Mouse (Mus musculus) midbrain, embryonic 13.5 days (tissue): ENCODE measurements around the gene Wdr37. TPM values are rescaled to one million over a fixed set of nuclear protein-coding genes. Genes with fewer than 3 reads are reported as not detected.
"Not testable (repeated sequence)": the region's sequence is repeated elsewhere in the genome, so short reads cannot be mapped to it uniquely, and the experiment has no call there.

Experiments used
- ATAC-seq: fragments of 200-750 bp; cut with Nextera tagmentation; 2 replicates; pipeline ENCODE4 v1.8.0; 2017; ENCODE audit warnings: mild to moderate bottlenecking, moderate TSS enrichment, moderate library complexity
- H3K27ac ChIP-seq: fragments of 300-500 bp; sonication (generic); 2 replicates; pipeline ENCODE4 v1.5.1; 2015; ENCODE audit warnings: inconsistent platforms, mild to moderate bottlenecking, moderate library complexity
- H3K27me3 ChIP-seq: fragments of 300-500 bp; sonication (generic); 2 replicates; pipeline ENCODE4 v1.6.1; 2015; ENCODE audit warnings: mild to moderate bottlenecking, inconsistent platforms
- H3K36me3 ChIP-seq: fragments of 300-500 bp; sonication (generic); 2 replicates; pipeline ENCODE4 v1.6.1; 2015; ENCODE audit warnings: mild to moderate bottlenecking, inconsistent platforms
- H3K4me1 ChIP-seq: fragments of 300-500 bp; sonication (generic); replicated peaks from 2 replicates; pipeline ENCODE4 v1.6.1; 2015; ENCODE audit warnings: inconsistent platforms
- H3K4me2 ChIP-seq: fragments of 300-500 bp; sonication (generic); replicated peaks from 2 replicates; pipeline ENCODE4 v1.6.1; 2015; ENCODE audit warnings: moderate library complexity, mild to moderate bottlenecking, inconsistent platforms
- H3K4me3 ChIP-seq: fragments of 300-500 bp; sonication (generic); replicated peaks from 2 replicates; pipeline ENCODE4 v1.5.1; 2015; ENCODE audit warnings: mild to moderate bottlenecking, inconsistent platforms
- H3K9ac ChIP-seq: fragments of 300-500 bp; sonication (generic); replicated peaks from 2 replicates; pipeline ENCODE4 v1.6.1; 2015; ENCODE audit warnings: mild to moderate bottlenecking, inconsistent platforms
- H3K9me3 ChIP-seq: fragments of 300-500 bp; sonication (generic); 2 replicates; pipeline ENCODE4 v1.6.1; 2016; ENCODE audit warnings: mild to moderate bottlenecking, inconsistent platforms
- WGBS: fragments of 180-500 bp; shearing (Covaris S2); methylation state at CpG from one replicate; pipeline ENCODE4 v1.1.7; 2015; 5-methylcytosine and 5-hydroxymethylcytosine counted together
- polyA plus RNA-seq: library from polyadenylated mRNA; unstranded; fragments of >200 nt; fragmentation: Nextera tagmentation; extraction: Ambion mirVana; gene quantifications from 2 replicates; pipeline ENCODE4 v1.2.1, GENCODE M21; 2015

Gene Wdr37
- polyA plus RNA-seq, 1 experiment from 2014 or later: 56.6 TPM

GRCm38 (mm10) chr13:8869578-8870157, 2.0 kb downstream of the Wdr37 start:
- no peak overlapping the region for H3K27ac ChIP-seq

GRCm38 (mm10) chr13:8866612-8867011, 5.1 kb downstream of the Wdr37 start:
- H3K4me3 ChIP-seq: no peak overlapping the region
- H3K4me1 ChIP-seq: peaks cover 18% of the 10 kb centered on the region
- no peak overlapping the region for H3K27ac ChIP-seq
- no peak overlapping the region for H3K4me2 ChIP-seq
- H3K9me3 ChIP-seq: no peaks in the 10 kb centered on the region
- no peak for ATAC-seq
- no peak overlapping the region for H3K9ac ChIP-seq
- H3K36me3 ChIP-seq: peaks cover 9% of the 10 kb centered on the region; the same call in 1 of the 2 replicates
- WGBS: 90% methylated on average over 7 of the region's 7 CpGs
- H3K27me3 ChIP-seq: no peaks in the 10 kb centered on the region

More at GRCm38 (mm10) chr13:8869578-8870157, 2.0 kb downstream of the Wdr37 start:
- Histone ChIP-seq H3K27me3 (no peaks in the 10 kb centered on the region), H3K9ac (peak overlapping the region; percentile 90), H3K36me3 (peaks cover 6% of the 10 kb centered on the region; the same call in 1 of the 2 replicates), H3K9me3 (no peaks in the 10 kb centered on the region), H3K4me1 (peaks cover 23% of the 10 kb centered on the region), H3K4me2 (peak overlapping the region; percentile 75), H3K4me3 (peak overlapping the region; percentile 84)
- no peak for ATAC-seq
- 74% methylated on average over 5 of the region's 5 CpGs for WGBS

GRCm38 (mm10) chr13:8864990-8865389, 6.7 kb downstream of the Wdr37 start:
- Histone ChIP-seq H3K27ac (no peak overlapping the region), H3K4me3 (no peak overlapping the region), H3K36me3 (peaks cover 14% of the 10 kb centered on the region), H3K9me3 (no peaks in the 10 kb centered on the region), H3K27me3 (no peaks in the 10 kb centered on the region), H3K4me1 (peaks cover 16% of the 10 kb centered on the region), H3K4me2 (no peak overlapping the region), H3K9ac (no peak overlapping the region)
- ATAC-seq: no peak
- WGBS: 91% methylated on average over 3 of the region's 3 CpGs

GRCm38 (mm10) chr13:8860861-8861260, 10.8 kb downstream of the Wdr37 start:
- Histone ChIP-seq H3K9me3 (no peaks in the 10 kb centered on the region), H3K4me1 (no peaks in the 10 kb centered on the region), H3K4me3 (no peak overlapping the region), H3K9ac (no peak overlapping the region), H3K27ac (no peak overlapping the region), H3K27me3 (no peaks in the 10 kb centered on the region), H3K36me3 (peaks cover 28% of the 10 kb centered on the region), H3K4me2 (no peak overlapping the region)
- no peak for ATAC-seq
- 92% methylated on average over 9 of the region's 9 CpGs for WGBS

GRCm38 (mm10) chr13:8858453-8858852, 13.3 kb downstream of the Wdr37 start:
- ATAC-seq: no peak
- H3K4me3 ChIP-seq: no peak overlapping the region
- peaks cover 39% of the 10 kb centered on the region for H3K36me3 ChIP-seq
- H3K4me2 ChIP-seq: no peak overlapping the region
- H3K27me3 ChIP-seq: no peaks in the 10 kb centered on the region
- H3K9ac ChIP-seq: no peak overlapping the region
- WGBS: 97% methylated on average over 6 of the region's 6 CpGs
- H3K9me3 ChIP-seq: no peaks in the 10 kb centered on the region
- no peak overlapping the region for H3K27ac ChIP-seq
- no peaks in the 10 kb centered on the region for H3K4me1 ChIP-seq

- H3K4me1 ChIP-seq: no peaks in the 10 kb centered on the region
- H3K9ac ChIP-seq: no peak overlapping the region
- no peak overlapping the region for H3K27ac ChIP-seq
- no peak overlapping the region for H3K4me3 ChIP-seq
- H3K27me3 ChIP-seq: no peaks in the 10 kb centered on the region
- 98% methylated on average over 2 of the region's 2 CpGs for WGBS
- no peak overlapping the region for H3K4me2 ChIP-seq
- no peaks in the 10 kb centered on the region for H3K9me3 ChIP-seq
- H3K36me3 ChIP-seq: peaks cover 40% of the 10 kb centered on the region
- no peak for ATAC-seq
Observed at GRCm38 (mm10) chr13:8854769-8855168, 16.9 kb downstream of the Wdr37 start.

GRCm38 (mm10) chr13:8853424-8853823, 18.3 kb downstream of the Wdr37 start:
- Histone ChIP-seq H3K4me2 (no peak overlapping the region), H3K27ac (no peak overlapping the region), H3K4me3 (no peak overlapping the region), H3K9me3 (no peaks in the 10 kb centered on the region), H3K27me3 (no peaks in the 10 kb centered on the region), H3K9ac (no peak overlapping the region), H3K36me3 (peaks cover 39% of the 10 kb centered on the region), H3K4me1 (no peaks in the 10 kb centered on the region)
- no peak for ATAC-seq
- 93% methylated on average over 4 of the region's 4 CpGs for WGBS

- no peak overlapping the region for H3K4me3 ChIP-seq
- WGBS: 84% methylated on average over 1 of the region's 1 CpGs
- no peaks in the 10 kb centered on the region for H3K4me1 ChIP-seq
- no peak overlapping the region for H3K27ac ChIP-seq
- no peaks in the 10 kb centered on the region for H3K9me3 ChIP-seq
- no peak overlapping the region for H3K9ac ChIP-seq
- no peak for ATAC-seq
- no peak overlapping the region for H3K4me2 ChIP-seq
- H3K27me3 ChIP-seq: no peaks in the 10 kb centered on the region
- peaks cover 57% of the 10 kb centered on the region for H3K36me3 ChIP-seq
Observed at GRCm38 (mm10) chr13:8849311-8849710, 22.4 kb downstream of the Wdr37 start.

- Histone ChIP-seq H3K27ac (no peak overlapping the region), H3K4me1 (no peaks in the 10 kb centered on the region), H3K27me3 (no peaks in the 10 kb centered on the region), H3K4me3 (no peak overlapping the region), H3K4me2 (no peak overlapping the region), H3K9ac (no peak overlapping the region), H3K36me3 (peaks cover 62% of the 10 kb centered on the region), H3K9me3 (no peaks in the 10 kb centered on the region)
- 60% methylated on average over 2 of the region's 2 CpGs for WGBS
- ATAC-seq: no peak
Observed at GRCm38 (mm10) chr13:8847702-8848101, 24.0 kb downstream of the Wdr37 start.

- H3K4me2 ChIP-seq: no peak overlapping the region
- H3K4me1 ChIP-seq: no peaks in the 10 kb centered on the region
- H3K27ac ChIP-seq: no peak overlapping the region
- peaks cover 79% of the 10 kb centered on the region for H3K36me3 ChIP-seq
- H3K4me3 ChIP-seq: no peak overlapping the region
- no peaks in the 10 kb centered on the region for H3K9me3 ChIP-seq
- H3K9ac ChIP-seq: no peak overlapping the region
- H3K27me3 ChIP-seq: no peaks in the 10 kb centered on the region
- ATAC-seq: no peak
- WGBS: 90% methylated on average over 3 of the region's 3 CpGs
Observed at GRCm38 (mm10) chr13:8842273-8842672, 29.4 kb downstream of the Wdr37 start.

- H3K27ac ChIP-seq, H3K9ac ChIP-seq, H3K4me3 ChIP-seq, ATAC-seq, H3K4me2 ChIP-seq, H3K9me3 ChIP-seq, H3K4me1 ChIP-seq, H3K27me3 ChIP-seq: not testable (repeated sequence)
- WGBS: 90% methylated on average over 7 of the region's 7 CpGs
- peaks cover 74% of the 10 kb centered on the region for H3K36me3 ChIP-seq
Observed at GRCm38 (mm10) chr13:8841846-8842245, 29.9 kb downstream of the Wdr37 start.

GRCm38 (mm10) chr13:8840941-8841340, 30.8 kb downstream of the Wdr37 start:
- Histone ChIP-seq H3K27me3 (no peaks in the 10 kb centered on the region), H3K4me1 (no peaks in the 10 kb centered on the region), H3K27ac (no peak overlapping the region), H3K9ac (no peak overlapping the region), H3K36me3 (peaks cover 77% of the 10 kb centered on the region), H3K4me3 (no peak overlapping the region), H3K4me2 (no peak overlapping the region), H3K9me3 (no peaks in the 10 kb centered on the region)
- no peak for ATAC-seq
- WGBS: 96% methylated on average over 2 of the region's 2 CpGs

GRCm38 (mm10) chr13:8839937-8840336, 31.8 kb downstream of the Wdr37 start:
- no peak overlapping the region for H3K27ac ChIP-seq
- H3K27me3 ChIP-seq: no peaks in the 10 kb centered on the region
- no peak for ATAC-seq
- H3K4me1 ChIP-seq: no peaks in the 10 kb centered on the region
- H3K4me3 ChIP-seq: no peak overlapping the region
- no peaks in the 10 kb centered on the region for H3K9me3 ChIP-seq
- no peak overlapping the region for H3K9ac ChIP-seq
- no peak overlapping the region for H3K4me2 ChIP-seq
- peaks cover 81% of the 10 kb centered on the region for H3K36me3 ChIP-seq
- 92% methylated on average over 6 of the region's 6 CpGs for WGBS
